Mouse (Mus musculus) spleen, postnatal 4 days (tissue): Measurements from ENCODE around the gene H2-Q1.
"Not testable (repeated sequence)": the region's sequence is repeated elsewhere in the genome, so short reads cannot be mapped to it uniquely, and the experiment has no call there.

Experiments used
- DNase-seq, 2 experiments: peaks; one replicate each; pipeline ENCODE4 v3.0.0; 2022; ENCODE audit warnings: low spot score in 2 of 2

Gene H2-Q1

GRCm38 (mm10) chr17:35320327-35321081, at the start of gene H2-Q1:
Gene H2-Q1, plus strand, starts transcription at chr17:35320405.
- no peak for DNase-seq

DNA sequence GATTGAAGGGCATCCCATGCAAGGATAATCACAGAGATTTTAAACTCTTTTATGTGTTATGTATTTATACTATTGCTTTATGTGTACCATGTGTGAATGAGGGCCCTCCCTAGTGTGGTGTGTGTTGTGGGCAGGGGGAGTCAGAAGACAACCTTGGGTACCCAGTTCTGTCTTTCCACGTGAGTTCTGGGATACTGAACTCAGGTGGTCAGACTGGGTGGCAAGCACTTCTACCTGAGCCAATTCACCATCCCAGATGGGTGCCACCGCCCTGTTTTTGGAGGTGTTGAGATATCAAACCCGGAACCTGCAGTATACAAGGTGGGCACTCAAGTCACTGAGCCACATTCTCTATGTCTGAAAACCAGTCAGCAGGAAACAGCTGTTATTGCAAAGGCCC, 48.0 kb upstream of the H2-Q1 start:
- peak in 1 of 2 experiments; percentile 53 for DNase-seq

GRCm38 (mm10) chr17:35274770-35275169, 45.4 kb upstream of the H2-Q1 start:
- peak; percentile 81 to 96 for DNase-seq

- DNase-seq = peak in 1 of 2 experiments; percentile 52
Observed at GRCm38 (mm10) chr17:35276304-35276864, 43.8 kb upstream of the H2-Q1 start.

DNA sequence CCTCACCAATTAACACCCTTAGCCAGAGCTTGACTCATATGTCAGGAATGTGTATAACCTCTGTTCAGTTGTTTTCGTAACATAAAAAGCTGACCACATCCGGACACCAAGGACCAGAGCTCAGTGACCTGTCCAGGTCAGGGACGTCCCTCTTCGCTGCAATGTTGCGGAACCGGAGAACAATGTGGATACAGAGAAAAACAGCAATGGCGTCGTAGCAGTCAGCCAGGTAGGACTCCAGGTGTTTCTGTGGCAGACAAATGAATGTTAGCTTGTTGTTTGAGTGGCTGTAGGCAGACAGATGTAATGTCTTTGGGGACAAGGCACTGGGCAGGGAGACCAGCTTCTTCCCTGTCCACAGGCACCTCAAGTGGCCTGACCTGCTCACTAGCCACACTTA, 42.2 kb upstream of the H2-Q1 start:
- no peak for DNase-seq

- peak in 1 of 2 experiments; percentile 62 for DNase-seq
Observed at GRCm38 (mm10) chr17:35278957-35279688, 41.1 kb upstream of the H2-Q1 start.

DNA sequence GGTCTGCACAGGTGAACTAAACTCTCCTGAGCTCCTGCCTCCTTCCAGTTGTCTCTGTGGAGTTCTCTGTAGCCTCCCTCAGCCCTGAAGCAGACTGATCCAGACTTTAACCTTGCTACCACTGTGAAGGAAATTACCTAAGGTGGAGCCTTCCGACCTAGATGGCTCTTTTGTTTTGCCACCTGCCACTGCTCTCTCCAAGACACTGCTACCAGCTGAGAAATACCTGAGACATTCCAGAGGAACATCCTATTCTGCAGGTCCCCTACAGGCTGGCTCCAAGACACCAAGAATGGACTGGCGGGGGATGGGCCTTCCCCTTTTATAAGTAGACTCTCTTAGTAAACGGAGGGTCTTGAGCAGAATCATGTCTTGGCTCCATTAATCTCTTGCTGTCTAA, 39.9 kb upstream of the H2-Q1 start:
- DNase-seq = no peak

GRCm38 (mm10) chr17:35285431-35285830, 34.8 kb upstream of the H2-Q1 start:
- no peak for DNase-seq

DNA sequence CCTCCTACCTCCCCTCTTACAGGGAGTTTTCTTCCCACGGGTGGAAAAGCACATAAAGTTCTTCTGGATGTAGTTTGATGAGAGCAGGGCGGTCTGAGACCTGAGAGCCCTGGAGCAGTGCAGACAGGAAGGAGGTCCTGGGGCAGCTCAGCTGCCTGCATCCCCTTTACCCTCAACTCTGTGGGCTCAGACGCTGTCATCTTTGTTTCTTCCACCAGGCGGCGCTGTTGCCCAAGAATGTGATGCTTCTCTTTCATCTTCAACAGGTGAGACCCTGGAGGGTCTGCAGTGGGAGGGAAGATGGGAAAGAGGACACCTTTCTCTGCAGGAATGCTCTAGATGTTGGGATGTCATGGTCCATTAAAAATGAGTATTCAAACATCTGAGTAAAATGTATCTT, 24.4 kb upstream of the H2-Q1 start:
- peak; percentile 67 to 89 for DNase-seq

- DNase-seq = not testable (repeated sequence)
Observed at GRCm38 (mm10) chr17:35300261-35300945, 19.8 kb upstream of the H2-Q1 start.

- peak; percentile 87 to 99 for DNase-seq
Observed at GRCm38 (mm10) chr17:35301645-35302258, 18.5 kb upstream of the H2-Q1 start.

DNA sequence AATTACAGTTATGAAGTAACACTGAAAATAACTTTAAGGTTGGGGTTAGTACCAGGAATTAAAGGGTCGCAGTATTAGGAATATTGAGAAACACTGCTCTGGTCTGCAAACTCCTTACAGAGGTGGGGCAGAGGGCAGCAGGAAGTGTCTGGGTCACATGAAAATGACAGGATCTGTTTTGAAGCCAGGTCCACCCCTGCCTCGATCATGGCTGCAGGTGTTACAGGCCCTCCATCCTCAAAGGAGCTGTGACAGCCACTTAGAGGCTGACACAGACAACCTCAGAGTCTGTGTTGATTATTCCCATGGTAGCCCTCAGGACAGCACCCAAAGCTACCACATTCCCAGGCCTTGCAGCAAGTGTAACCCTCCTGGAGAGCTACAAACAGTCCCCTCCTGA, 16.9 kb upstream of the H2-Q1 start:
- DNase-seq = no peak

- no peak for DNase-seq
Observed at GRCm38 (mm10) chr17:35303756-35304350, 16.4 kb upstream of the H2-Q1 start.

- DNase-seq = no peak
Observed at GRCm38 (mm10) chr17:35304478-35304877, 15.7 kb upstream of the H2-Q1 start.

DNA sequence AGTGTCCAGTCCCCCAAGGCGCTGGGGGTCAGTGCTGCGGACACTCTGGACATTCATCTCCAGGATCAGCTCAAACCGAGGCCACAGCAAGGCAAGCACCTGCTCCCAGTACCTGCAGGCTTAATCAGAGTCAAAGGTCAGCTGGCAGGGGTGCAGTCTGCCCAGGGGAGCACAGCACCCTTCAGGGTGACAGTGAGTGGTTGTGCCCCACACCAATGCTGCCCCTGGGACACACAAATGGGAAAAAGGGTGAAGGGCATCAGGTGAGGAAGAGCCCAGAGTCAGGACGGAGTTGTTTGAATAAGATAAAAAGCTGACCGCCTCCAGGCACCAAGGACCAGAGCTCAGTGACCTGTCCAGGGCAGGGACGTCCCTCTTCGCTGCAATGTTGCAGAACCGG, 15.3 kb upstream of the H2-Q1 start:
- not testable (repeated sequence) for DNase-seq

DNA sequence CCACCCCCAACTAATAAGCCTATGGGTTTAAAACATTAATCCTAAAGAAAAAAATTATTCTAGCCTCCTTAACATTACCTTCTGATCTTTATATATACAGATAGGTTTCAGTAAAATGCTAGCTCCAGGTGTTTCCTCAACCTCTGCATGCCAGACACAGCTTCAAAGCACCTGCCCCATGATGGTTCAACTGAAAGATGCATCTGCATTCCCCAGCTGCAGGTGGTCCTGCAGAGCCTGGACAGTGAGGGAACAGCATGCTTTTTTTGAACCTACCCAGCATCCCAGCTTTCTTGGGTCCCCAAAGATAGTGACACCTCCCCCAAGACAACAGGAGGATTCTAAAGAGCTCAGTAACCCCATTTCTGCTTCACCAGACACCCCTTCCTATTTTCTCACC, 1.5 kb upstream of the H2-Q1 start:
- DNase-seq = no peak

- not testable (repeated sequence) for DNase-seq
Observed at GRCm38 (mm10) chr17:35325124-35325523, 4.9 kb downstream of the H2-Q1 start.

GRCm38 (mm10) chr17:35326000-35326399, 5.8 kb downstream of the H2-Q1 start:
- DNase-seq = not testable (repeated sequence)

GRCm38 (mm10) chr17:35329714-35330113, 9.5 kb downstream of the H2-Q1 start:
- not testable (repeated sequence) for DNase-seq

- DNase-seq = not testable (repeated sequence)
Observed at GRCm38 (mm10) chr17:35331546-35331945, 11.3 kb downstream of the H2-Q1 start.

DNA sequence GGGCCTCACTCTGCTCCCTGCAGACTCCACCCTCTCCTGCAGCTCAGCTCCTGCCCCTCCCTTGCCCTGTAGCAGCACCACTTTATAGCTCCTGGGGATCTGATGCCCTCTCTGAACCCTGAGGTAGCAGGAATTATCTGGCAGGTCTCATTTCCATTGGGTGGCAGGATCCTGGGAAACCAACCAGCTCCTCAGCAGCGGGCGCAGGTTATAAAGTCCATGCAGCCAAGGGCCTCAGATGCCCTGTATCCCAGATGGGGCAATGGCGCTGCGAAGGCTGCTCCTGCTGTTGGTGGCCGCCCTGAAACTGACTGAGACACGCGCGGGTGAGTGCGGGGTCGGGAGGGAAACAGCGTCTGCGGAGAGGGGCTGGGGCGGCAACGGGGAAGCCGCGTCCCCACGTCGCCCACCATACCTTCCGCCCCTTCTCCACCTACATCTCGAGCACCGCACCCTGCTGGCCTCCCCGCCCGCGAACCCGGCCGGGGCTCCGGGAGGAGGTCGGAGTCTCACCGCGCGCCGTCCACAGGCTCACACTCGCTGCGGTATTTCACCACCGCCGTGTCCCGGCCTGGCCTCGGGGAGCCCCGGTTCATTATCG, 22.0 kb downstream of the H2-Q1 start, which contains the start of gene H2-Q2:
H2-Q2 (plus strand) TSS at position 172 of the 601 bp plus-strand sequence.
- DNase-seq = no peak
